Mouse (Mus musculus) E14TG2a.4 (cell line): ENCODE results near the gene Cep83.

Experiments used
- H3K27me3 ChIP-seq: 2 replicates; pipeline ENCODE4 v1.6.1; 2014; ENCODE audit warnings: low read length, control low read depth; ENCODE audit not compliant: insufficient read depth
- H3K36me3 ChIP-seq: 2 replicates; pipeline ENCODE4 v1.6.1; 2014; ENCODE audit warnings: low read length, control low read depth; ENCODE audit not compliant: insufficient read depth
- H3K4me1 ChIP-seq: replicated peaks from 2 replicates; pipeline ENCODE4 v1.6.1; 2014; ENCODE audit warnings: low read depth, low read length, control low read depth
- H3K4me3 ChIP-seq: replicated peaks from 2 replicates; pipeline ENCODE4 v1.5.1; 2014; ENCODE audit warnings: mild to moderate bottlenecking, low read length
- H3K9me3 ChIP-seq: 2 replicates; pipeline ENCODE4 v1.6.1; 2014; ENCODE audit warnings: low read length, control low read depth
- CTCF ChIP-seq: conservative IDR thresholded peaks from 2 replicates; pipeline ENCODE4 v1.5.1; 2014; ENCODE audit warnings: low read length
- NANOG ChIP-seq: IDR thresholded peaks from 2 replicates; pipeline ENCODE4 v1.6.1; 2014; ENCODE audit warnings: borderline replicate concordance, low read length, mixed read lengths
- POU5F1 ChIP-seq: IDR thresholded peaks from 2 replicates; pipeline ENCODE4 v1.6.1; 2014; ENCODE audit warnings: low read length, borderline replicate concordance

The Cep83 gene

GRCm38 (mm10) chr10:94741459-94741858 lies 53.0 kb downstream of the Cep83 start:
- H3K9me3 ChIP-seq: no peaks in the 10 kb centered on the region
- no peaks in the 10 kb centered on the region; the same call in 1 of the 2 replicates for H3K36me3 ChIP-seq
- no peaks in the 10 kb centered on the region for H3K4me1 ChIP-seq
- no peak for TF ChIP-seq CTCF
- no peaks in the 10 kb centered on the region for H3K27me3 ChIP-seq
- H3K4me3 ChIP-seq: no peak overlapping the region

GRCm38 (mm10) chr10:94747011-94747410 lies 58.6 kb downstream of the Cep83 start:
- Histone ChIP-seq H3K4me3 (no peak overlapping the region), H3K4me1 (no peaks in the 10 kb centered on the region), H3K36me3 (peaks cover 15% of the 10 kb centered on the region), H3K9me3 (no peaks in the 10 kb centered on the region), H3K27me3 (no peaks in the 10 kb centered on the region)
- no peak for TF ChIP-seq CTCF
- TF ChIP-seq POU5F1: no peak
- TF ChIP-seq NANOG: no peak

- Histone ChIP-seq H3K4me3 (no peak overlapping the region), H3K4me1 (no peaks in the 10 kb centered on the region), H3K9me3 (no peaks in the 10 kb centered on the region), H3K36me3 (peaks cover 26% of the 10 kb centered on the region), H3K27me3 (no peaks in the 10 kb centered on the region)
- TF ChIP-seq POU5F1 (no peak), NANOG (no peak), CTCF (no peak)
Observed at GRCm38 (mm10) chr10:94771496-94771895, 83.0 kb downstream of the Cep83 start.

- H3K4me3 ChIP-seq: no peak overlapping the region
- H3K36me3 ChIP-seq: peaks cover 34% of the 10 kb centered on the region
- TF ChIP-seq POU5F1: no peak
- no peak for TF ChIP-seq NANOG
- TF ChIP-seq CTCF: no peak
- no peaks in the 10 kb centered on the region for H3K4me1 ChIP-seq
- no peaks in the 10 kb centered on the region for H3K27me3 ChIP-seq
- H3K9me3 ChIP-seq: no peaks in the 10 kb centered on the region
Observed at GRCm38 (mm10) chr10:94777576-94777975, 89.1 kb downstream of the Cep83 start.

- Histone ChIP-seq H3K27me3 (no peaks in the 10 kb centered on the region), H3K4me1 (no peaks in the 10 kb centered on the region), H3K4me3 (no peak overlapping the region), H3K9me3 (no peaks in the 10 kb centered on the region), H3K36me3 (peaks cover 26% of the 10 kb centered on the region)
- TF ChIP-seq POU5F1: no peak
- TF ChIP-seq NANOG: no peak
- no peak for TF ChIP-seq CTCF
Observed at GRCm38 (mm10) chr10:94779319-94779718, 90.9 kb downstream of the Cep83 start.

- Histone ChIP-seq H3K36me3 (peaks cover 20% of the 10 kb centered on the region), H3K9me3 (no peaks in the 10 kb centered on the region), H3K27me3 (no peaks in the 10 kb centered on the region), H3K4me1 (no peaks in the 10 kb centered on the region), H3K4me3 (no peak overlapping the region)
- TF ChIP-seq CTCF (no peak), POU5F1 (no peak), NANOG (no peak)
Observed at GRCm38 (mm10) chr10:94780618-94781262, 92.3 kb downstream of the Cep83 start.

- Histone ChIP-seq H3K4me3 (no peak overlapping the region), H3K4me1 (no peaks in the 10 kb centered on the region), H3K36me3 (peaks cover 49% of the 10 kb centered on the region), H3K9me3 (no peaks in the 10 kb centered on the region), H3K27me3 (no peaks in the 10 kb centered on the region)
- TF ChIP-seq CTCF (no peak), POU5F1 (no peak), NANOG (no peak)
Observed at GRCm38 (mm10) chr10:94789205-94789604, 100.8 kb downstream of the Cep83 start.

- Histone ChIP-seq H3K36me3 (peaks cover 42% of the 10 kb centered on the region), H3K9me3 (no peaks in the 10 kb centered on the region), H3K4me3 (no peak overlapping the region), H3K27me3 (no peaks in the 10 kb centered on the region), H3K4me1 (no peaks in the 10 kb centered on the region)
- TF ChIP-seq NANOG: no peak
- no peak for TF ChIP-seq POU5F1
- TF ChIP-seq CTCF: no peak
Observed at GRCm38 (mm10) chr10:94793914-94794313, 105.5 kb downstream of the Cep83 start.

GRCm38 (mm10) chr10:94794666-94795244 lies 106.3 kb downstream of the Cep83 start:
- Histone ChIP-seq H3K4me3 (no peak overlapping the region), H3K36me3 (peaks cover 34% of the 10 kb centered on the region), H3K4me1 (peaks cover 5% of the 10 kb centered on the region; the same call in 1 of the 2 replicates), H3K9me3 (no peaks in the 10 kb centered on the region), H3K27me3 (no peaks in the 10 kb centered on the region)
- TF ChIP-seq CTCF: no peak
- TF ChIP-seq NANOG: no peak
- TF ChIP-seq POU5F1: no peak
